Mouse (Mus musculus) kidney, postnatal 0 days (tissue): ENCODE results near the gene Grm7. TPM values are rescaled to one million over a fixed set of nuclear protein-coding genes. Genes with fewer than 3 reads are reported as not detected.

ENCODE experiments used
- ATAC-seq: fragments of 200-750 bp; cut with Nextera tagmentation; replicated peaks from 2 replicates; pipeline ENCODE4 v1.8.0; 2017; ENCODE audit warnings: low read depth, moderate number of reproducible peaks, moderate TSS enrichment, moderate library complexity; ENCODE audit not compliant: low FRiP score
- DNase-seq: peaks from one replicate; pipeline ENCODE4 v3.0.0-alpha.2; 2016; ENCODE audit warnings: low spot score
- H3K27ac ChIP-seq: fragments of 300-500 bp; sonication (generic); 2 replicates; pipeline ENCODE4 v1.5.1; 2014; ENCODE audit warnings: mild to moderate bottlenecking
- H3K27me3 ChIP-seq: fragments of 300-500 bp; sonication (generic); 2 replicates; pipeline ENCODE4 v1.6.1; 2014; ENCODE audit warnings: low read length, mixed read lengths; ENCODE audit not compliant: insufficient read depth
- H3K36me3 ChIP-seq: fragments of 300-500 bp; sonication (generic); 2 replicates; pipeline ENCODE4 v1.6.1; 2014; ENCODE audit warnings: low read length, mixed read lengths; ENCODE audit not compliant: insufficient read depth
- H3K4me1 ChIP-seq: fragments of 300-500 bp; sonication (generic); replicated peaks from 2 replicates; pipeline ENCODE4 v1.6.1; 2014; ENCODE audit warnings: antibody characterized with exemption, low read length, mixed read lengths; ENCODE audit not compliant: insufficient read depth
- H3K4me2 ChIP-seq: fragments of 300-500 bp; sonication (generic); 2 replicates; pipeline ENCODE4 v1.6.1; 2014; ENCODE audit warnings: mild to moderate bottlenecking, low read length, moderate library complexity, mixed read lengths
- H3K4me3 ChIP-seq: fragments of 300-500 bp; sonication (generic); replicated peaks from 2 replicates; pipeline ENCODE4 v1.5.1; 2014; ENCODE audit warnings: low read depth, low read length
- H3K9ac ChIP-seq: fragments of 300-500 bp; sonication (generic); 2 replicates; pipeline ENCODE4 v1.6.1; 2014; ENCODE audit warnings: low read depth, low read length
- H3K9me3 ChIP-seq: fragments of 300-500 bp; sonication (generic); replicated peaks from 2 replicates; pipeline ENCODE4 v1.6.1; 2016; ENCODE audit warnings: low read length, inconsistent platforms, mixed read lengths
- CTCF ChIP-seq: IDR thresholded peaks from 2 replicates; pipeline ENCODE4 v1.5.1; 2016; ENCODE audit warnings: antibody characterized with exemption, low read depth, mild to moderate bottlenecking, moderate library complexity
- WGBS: fragments of 180-500 bp; shearing (Covaris S2); extraction: QIAGEN DNeasy Blood & Tissue Kit; methylation state at CpG from one replicate; pipeline ENCODE4 v1.1.7; 2014; 5-methylcytosine and 5-hydroxymethylcytosine counted together
- polyA plus RNA-seq: library from polyadenylated mRNA; unstranded; fragments of >200 nt; fragmentation: Nextera tagmentation; extraction: Ambion mirVana; gene quantifications from 2 replicates; pipeline ENCODE4 v1.2.1, GENCODE M21; 2015

Grm7 gene
- polyA plus RNA-seq, 1 experiment from 2014 or later, result 2.3 TPM

DNA sequence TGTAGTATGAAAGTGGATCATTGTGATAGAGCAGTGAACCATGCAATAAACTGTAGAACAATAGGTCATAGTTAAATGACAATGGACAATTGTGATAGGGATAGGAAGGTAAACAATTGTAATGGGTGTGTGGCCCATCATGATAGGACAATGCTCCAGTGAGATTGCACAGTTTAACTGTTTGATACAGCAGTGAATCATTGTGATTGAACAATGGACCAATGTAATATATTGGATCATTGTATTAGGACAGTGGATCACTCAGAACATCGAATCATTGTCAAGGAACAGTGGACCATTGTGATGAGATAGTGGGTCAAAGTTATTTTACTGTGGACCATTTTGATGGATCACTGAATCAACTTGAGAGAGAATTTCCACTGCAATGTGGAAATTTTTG lies 515.7 kb downstream of the Grm7 start:
- H3K27ac ChIP-seq, result no peak overlapping the region
- H3K4me1 ChIP-seq, result no peaks in the 10 kb centered on the region
- TF ChIP-seq CTCF, result no peak
- H3K27me3 ChIP-seq, result no peaks in the 10 kb centered on the region
- WGBS, result 88% methylated on average over 1 of the region's 1 CpGs
- no peaks in the 10 kb centered on the region for H3K9me3 ChIP-seq
- H3K9ac ChIP-seq, result no peak overlapping the region
- no peaks in the 10 kb centered on the region for H3K36me3 ChIP-seq
- DNase-seq, result no peak
- no peak for ATAC-seq
- H3K4me3 ChIP-seq, result no peak overlapping the region
- no peak overlapping the region for H3K4me2 ChIP-seq

GRCm38 (mm10) chr6:111195333-111195732 lies 550.0 kb downstream of the Grm7 start:
- 92% methylated on average over 3 of the region's 3 CpGs for whole genome bisulfite sequencing
- Histone ChIP-seq H3K4me1 (no peaks in the 10 kb centered on the region), H3K36me3 (no peaks in the 10 kb centered on the region), H3K27me3 (no peaks in the 10 kb centered on the region), H3K27ac (no peak overlapping the region), H3K9ac (no peak overlapping the region), H3K9me3 (no peaks in the 10 kb centered on the region), H3K4me3 (no peak overlapping the region), H3K4me2 (no peak overlapping the region)
- DNase-seq (no peak), ATAC-seq (no peak)
- TF ChIP-seq CTCF, result no peak

DNA sequence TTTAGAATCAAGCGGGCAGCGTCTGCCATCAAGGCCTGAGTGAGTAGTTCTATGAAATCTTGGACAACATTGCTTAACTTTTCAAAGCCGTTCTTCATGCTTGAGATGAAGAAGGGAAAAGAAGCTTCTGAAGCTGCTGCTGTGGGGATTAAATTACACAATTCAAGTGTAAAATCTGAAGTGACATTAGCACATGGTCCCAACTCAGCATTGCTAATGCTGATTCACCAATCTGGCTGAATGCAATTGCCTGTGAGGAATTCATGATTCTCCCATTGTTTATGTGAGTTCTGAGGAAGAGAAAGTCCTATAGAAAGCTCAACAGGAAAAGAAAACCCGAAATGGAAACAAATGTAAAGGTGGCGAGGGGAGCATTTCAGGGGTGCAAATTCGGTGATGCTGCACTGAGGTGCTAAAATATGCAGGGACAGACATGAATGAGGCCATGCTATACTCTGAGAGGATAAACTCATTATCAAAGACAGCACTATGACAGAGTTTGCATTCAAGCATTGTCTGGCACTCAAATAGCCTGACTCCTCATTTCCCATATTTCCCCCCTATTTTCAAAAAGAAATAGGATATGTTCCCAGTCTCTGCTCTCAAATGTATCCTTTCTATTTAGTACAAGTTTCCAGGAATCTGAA lies 575.8 kb downstream of the Grm7 start:
- DNase-seq (no peak), ATAC-seq (no peak)
- WGBS, result 77% methylated on average over 6 of the region's 6 CpGs

DNA sequence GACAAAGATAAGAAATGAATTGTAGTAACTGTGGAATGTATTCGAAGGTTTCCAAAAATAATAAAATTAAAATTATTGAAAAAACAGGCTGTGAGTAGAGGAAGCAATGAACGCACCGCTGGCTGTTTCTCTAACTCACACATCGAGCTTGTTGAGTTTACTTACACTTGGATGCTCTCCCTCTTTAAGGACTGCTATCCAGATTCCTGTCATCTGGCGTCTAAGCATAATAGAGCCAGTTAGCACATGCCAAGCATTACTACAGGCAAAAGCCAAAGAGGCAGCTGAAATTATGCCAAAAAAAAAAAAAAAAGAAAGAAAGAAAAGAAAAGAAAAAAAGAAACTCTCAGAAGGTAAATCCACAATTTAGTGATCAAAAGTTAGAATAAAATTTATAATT lies 609.8 kb downstream of the Grm7 start:
- 74% methylated on average over 5 of the region's 5 CpGs for WGBS
- H3K4me2 ChIP-seq, result no peak overlapping the region
- TF ChIP-seq CTCF, result no peak

More for the DNA sequence above, 575.8 kb downstream of the Grm7 start:
- Histone ChIP-seq H3K4me2 (no peak overlapping the region), H3K4me3 (no peak overlapping the region), H3K27ac (no peak overlapping the region), H3K9ac (no peak overlapping the region), H3K9me3 (no peaks in the 10 kb centered on the region), H3K4me1 (no peaks in the 10 kb centered on the region), H3K27me3 (no peaks in the 10 kb centered on the region), H3K36me3 (no peaks in the 10 kb centered on the region)
- TF ChIP-seq CTCF, result no peak

DNA sequence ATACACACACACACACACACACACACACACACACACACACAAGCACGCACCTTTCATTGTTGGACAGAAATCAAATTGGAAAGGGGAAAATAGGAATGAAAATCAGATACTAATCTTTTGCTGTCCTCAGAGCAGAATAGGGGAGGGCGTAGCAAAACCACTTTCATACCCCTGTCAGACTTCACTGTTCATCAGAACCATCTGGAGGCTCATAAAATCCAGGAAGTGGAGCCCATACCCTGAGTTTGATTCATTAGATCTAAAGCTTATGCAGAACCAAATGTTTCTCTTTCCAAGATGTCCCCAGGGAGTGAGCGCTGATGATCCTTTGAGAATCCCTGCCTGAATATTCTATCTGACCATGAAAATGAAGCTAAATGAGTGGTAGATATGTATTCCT lies 611.6 kb downstream of the Grm7 start:
- ATAC-seq, result no peak
- H3K9ac ChIP-seq, result no peak overlapping the region
- H3K4me3 ChIP-seq, result no peak overlapping the region
- H3K27me3 ChIP-seq, result no peaks in the 10 kb centered on the region
- H3K36me3 ChIP-seq, result no peaks in the 10 kb centered on the region
- no peak for TF ChIP-seq CTCF
- no peaks in the 10 kb centered on the region for H3K9me3 ChIP-seq
- no peaks in the 10 kb centered on the region for H3K4me1 ChIP-seq
- no peak overlapping the region for H3K27ac ChIP-seq
- WGBS, result 63% methylated on average over 3 of the region's 3 CpGs
- DNase-seq, result peak; percentile 75
- no peak overlapping the region for H3K4me2 ChIP-seq

More for the DNA sequence above, 609.8 kb downstream of the Grm7 start:
- H3K9me3 ChIP-seq, result no peaks in the 10 kb centered on the region
- no peak for DNase-seq
- H3K4me1 ChIP-seq, result no peaks in the 10 kb centered on the region
- no peaks in the 10 kb centered on the region for H3K36me3 ChIP-seq
- H3K27me3 ChIP-seq, result no peaks in the 10 kb centered on the region
- H3K4me3 ChIP-seq, result no peak overlapping the region
- H3K27ac ChIP-seq, result no peak overlapping the region
- no peak overlapping the region for H3K9ac ChIP-seq
- ATAC-seq, result no peak

DNA sequence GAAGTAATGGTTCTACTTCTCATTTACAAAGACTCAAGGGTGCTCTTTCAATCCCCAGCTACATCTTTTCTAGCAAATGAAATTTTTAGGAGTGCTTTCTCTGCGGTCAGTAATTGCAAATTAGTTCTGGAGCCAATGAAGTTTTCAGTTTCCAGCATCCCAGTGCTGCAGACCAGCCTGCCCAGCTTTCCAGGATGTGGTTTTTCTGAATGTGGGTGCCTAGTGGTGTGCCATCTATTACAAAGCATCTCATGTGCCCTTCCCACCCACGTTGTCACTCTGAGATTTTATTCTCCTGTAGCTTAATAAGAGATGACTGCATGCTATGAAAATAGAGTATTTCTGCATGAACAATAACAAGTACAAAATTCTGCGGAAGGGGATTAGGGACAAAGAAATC lies 612.9 kb downstream of the Grm7 start:
- DNase-seq, result no peak
- Histone ChIP-seq H3K27ac (no peak overlapping the region), H3K4me1 (no peaks in the 10 kb centered on the region), H3K36me3 (no peaks in the 10 kb centered on the region), H3K4me2 (no peak overlapping the region), H3K27me3 (no peaks in the 10 kb centered on the region), H3K9me3 (no peaks in the 10 kb centered on the region), H3K4me3 (no peak overlapping the region), H3K9ac (no peak overlapping the region)
- TF ChIP-seq CTCF, result no peak
- 80% methylated on average over 3 of the region's 3 CpGs for WGBS
- ATAC-seq, result no peak

DNA sequence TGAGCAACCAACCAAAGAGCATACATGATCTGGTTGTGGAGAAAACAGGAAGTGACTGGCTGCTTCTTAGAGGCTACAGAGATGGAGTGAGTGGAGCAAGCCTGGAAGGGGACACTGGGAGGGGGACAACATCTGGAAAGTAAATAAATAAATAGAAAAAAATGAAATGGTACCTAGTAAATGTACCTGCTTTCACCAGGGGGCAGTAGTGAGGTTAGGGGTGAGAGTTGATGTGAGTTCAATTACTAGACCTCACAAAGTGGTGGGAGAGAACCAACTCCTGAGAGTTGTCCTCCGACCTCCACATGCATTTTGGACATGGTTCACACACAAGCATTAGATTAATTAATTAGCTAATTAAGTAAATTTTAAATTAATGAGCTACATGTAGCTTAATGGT lies 615.8 kb downstream of the Grm7 start:
- ATAC-seq (no peak), DNase-seq (no peak)
- WGBS, result 91% methylated on average over 1 of the region's 1 CpGs
- Histone ChIP-seq H3K27ac (no peak overlapping the region), H3K27me3 (no peaks in the 10 kb centered on the region), H3K36me3 (no peaks in the 10 kb centered on the region), H3K4me1 (no peaks in the 10 kb centered on the region), H3K4me3 (no peak overlapping the region), H3K4me2 (no peak overlapping the region), H3K9ac (no peak overlapping the region), H3K9me3 (no peaks in the 10 kb centered on the region)
- TF ChIP-seq CTCF, result peak; percentile 5; the same call in 1 of the 2 replicates
